Mouse (Mus musculus) neural tube, embryonic 15.5 days (tissue): ENCODE data around the gene Pmpcb. TPM values are rescaled to one million over a fixed set of nuclear protein-coding genes. Genes with fewer than 3 reads are reported as not detected.
A peak's percentile ranks its signal among the peaks of the same experiment; 100 is the strongest.

ENCODE experiments used
- ATAC-seq: fragments of 200-750 bp; cut with Nextera tagmentation; 2 replicates; pipeline ENCODE4 v1.8.0; 2017; ENCODE audit warnings: mild to moderate bottlenecking, moderate TSS enrichment, moderate library complexity; ENCODE audit not compliant: low FRiP score
- H3K27ac ChIP-seq: fragments of 300-500 bp; sonication (generic); replicated peaks from 2 replicates; pipeline ENCODE4 v1.5.1; 2015; ENCODE audit warnings: mild to moderate bottlenecking, inconsistent platforms
- H3K27me3 ChIP-seq: fragments of 300-500 bp; sonication (generic); replicated peaks from 2 replicates; pipeline ENCODE4 v1.6.1; 2015; ENCODE audit warnings: inconsistent platforms
- H3K36me3 ChIP-seq: fragments of 300-500 bp; sonication (generic); 2 replicates; pipeline ENCODE4 v1.6.1; 2015; ENCODE audit warnings: inconsistent platforms
- H3K4me1 ChIP-seq: fragments of 300-500 bp; sonication (generic); 2 replicates; pipeline ENCODE4 v1.6.1; 2015; ENCODE audit warnings: inconsistent platforms
- H3K4me2 ChIP-seq: fragments of 300-500 bp; sonication (generic); 2 replicates; pipeline ENCODE4 v1.6.1; 2015; ENCODE audit warnings: inconsistent platforms, mild to moderate bottlenecking, moderate library complexity
- H3K4me3 ChIP-seq: fragments of 300-500 bp; sonication (generic); replicated peaks from 2 replicates; pipeline ENCODE4 v1.5.1; 2015; ENCODE audit warnings: mild to moderate bottlenecking, inconsistent platforms
- H3K9ac ChIP-seq: fragments of 300-500 bp; sonication (generic); replicated peaks from 2 replicates; pipeline ENCODE4 v1.6.1; 2015; ENCODE audit warnings: mild to moderate bottlenecking, inconsistent platforms
- H3K9me3 ChIP-seq: fragments of 300-500 bp; sonication (generic); replicated peaks from 2 replicates; pipeline ENCODE4 v1.6.1; 2016; ENCODE audit warnings: inconsistent platforms
- WGBS: fragments of 180-500 bp; shearing (Covaris S2); methylation state at CpG from one replicate; pipeline ENCODE4 v1.1.7; 2015; ENCODE audit warnings: mixed read lengths; 5-methylcytosine and 5-hydroxymethylcytosine counted together
- polyA plus RNA-seq: library from polyadenylated mRNA; unstranded; fragments of >200 nt; fragmentation: Nextera tagmentation; extraction: Ambion mirVana; gene quantifications from 2 replicates; pipeline ENCODE4 v1.2.1, GENCODE M21; 2015

Gene Pmpcb
- polyA plus RNA-seq, 1 experiment from 2014 or later, result 68.2 TPM

GRCm38 (mm10) chr5:21735100-21735499 lies 1.8 kb upstream of the Pmpcb start:
- no peak overlapping the region; the same call in 1 of the 2 replicates for H3K4me3 ChIP-seq
- ATAC-seq, result no peak
- H3K4me2 ChIP-seq, result peak overlapping the region; percentile 22; the same call in 1 of the 2 replicates
- H3K9ac ChIP-seq, result no peak overlapping the region
- no peak overlapping the region for H3K27ac ChIP-seq
- peaks cover 14% of the 10 kb centered on the region for H3K36me3 ChIP-seq
- no peaks in the 10 kb centered on the region for H3K9me3 ChIP-seq
- 80% methylated on average over 20 of the region's 20 CpGs for WGBS
- H3K4me1 ChIP-seq, result peaks cover 29% of the 10 kb centered on the region
- H3K27me3 ChIP-seq, result no peaks in the 10 kb centered on the region

GRCm38 (mm10) chr5:21735584-21735983 lies 1.4 kb upstream of the Pmpcb start:
- Histone ChIP-seq H3K9ac (no peak overlapping the region), H3K27me3 (no peaks in the 10 kb centered on the region), H3K4me2 (peak overlapping the region; percentile 22; the same call in 1 of the 2 replicates), H3K27ac (no peak overlapping the region), H3K4me3 (no peak overlapping the region; the same call in 1 of the 2 replicates), H3K9me3 (no peaks in the 10 kb centered on the region), H3K4me1 (peaks cover 29% of the 10 kb centered on the region), H3K36me3 (peaks cover 19% of the 10 kb centered on the region)
- ATAC-seq, result no peak
- WGBS, result 35% methylated on average over 10 of the region's 10 CpGs

GRCm38 (mm10) chr5:21736046-21736445 lies 895 bp upstream of the Pmpcb start:
- Histone ChIP-seq H3K9me3 (no peaks in the 10 kb centered on the region), H3K27me3 (no peaks in the 10 kb centered on the region), H3K9ac (no peak overlapping the region), H3K4me2 (no peak overlapping the region), H3K4me3 (no peak overlapping the region), H3K36me3 (peaks cover 20% of the 10 kb centered on the region), H3K4me1 (peaks cover 29% of the 10 kb centered on the region), H3K27ac (no peak overlapping the region)
- ATAC-seq, result no peak
- WGBS, result 91% methylated on average over 11 of the region's 11 CpGs

- Histone ChIP-seq H3K4me3 (peak overlapping the region; percentile 97), H3K9ac (peak overlapping the region; percentile 94), H3K4me2 (peak overlapping the region; percentile 81), H3K36me3 (peaks cover 34% of the 10 kb centered on the region), H3K4me1 (peaks cover 25% of the 10 kb centered on the region), H3K9me3 (no peaks in the 10 kb centered on the region), H3K27me3 (no peaks in the 10 kb centered on the region), H3K27ac (peak overlapping the region; percentile 88)
- no peak for ATAC-seq
- WGBS, result 26% methylated on average over 10 of the region's 10 CpGs
Measured at GRCm38 (mm10) chr5:21737620-21738019, 679 bp downstream of the Pmpcb start.

GRCm38 (mm10) chr5:21739120-21739519 lies 2.2 kb downstream of the Pmpcb start:
- Histone ChIP-seq H3K9ac (no peak overlapping the region), H3K9me3 (no peaks in the 10 kb centered on the region), H3K4me2 (no peak overlapping the region), H3K27me3 (no peaks in the 10 kb centered on the region), H3K27ac (no peak overlapping the region), H3K36me3 (peaks cover 49% of the 10 kb centered on the region), H3K4me3 (no peak overlapping the region), H3K4me1 (peaks cover 13% of the 10 kb centered on the region)
- ATAC-seq, result no peak
- WGBS, result 92% methylated on average over 11 of the region's 11 CpGs

GRCm38 (mm10) chr5:21739881-21740280 lies 2.9 kb downstream of the Pmpcb start:
- 92% methylated on average over 13 of the region's 13 CpGs for WGBS

GRCm38 (mm10) chr5:21743606-21744005 lies 6.7 kb downstream of the Pmpcb start:
- H3K4me2 ChIP-seq, result no peak overlapping the region
- no peaks in the 10 kb centered on the region for H3K27me3 ChIP-seq
- no peak overlapping the region for H3K4me3 ChIP-seq
- H3K4me1 ChIP-seq, result no peaks in the 10 kb centered on the region
- peaks cover 91% of the 10 kb centered on the region for H3K36me3 ChIP-seq
- H3K9ac ChIP-seq, result no peak overlapping the region
- no peak overlapping the region for H3K27ac ChIP-seq
- WGBS, result 94% methylated on average over 10 of the region's 10 CpGs
- no peak for ATAC-seq
- no peaks in the 10 kb centered on the region for H3K9me3 ChIP-seq

More at GRCm38 (mm10) chr5:21739881-21740280, 2.9 kb downstream of the Pmpcb start:
- H3K9me3 ChIP-seq, result no peaks in the 10 kb centered on the region
- no peak overlapping the region for H3K4me3 ChIP-seq
- peaks cover 13% of the 10 kb centered on the region for H3K4me1 ChIP-seq
- H3K36me3 ChIP-seq, result peaks cover 57% of the 10 kb centered on the region
- no peak for ATAC-seq
- no peaks in the 10 kb centered on the region for H3K27me3 ChIP-seq
- H3K4me2 ChIP-seq, result no peak overlapping the region
- no peak overlapping the region for H3K9ac ChIP-seq
- H3K27ac ChIP-seq, result no peak overlapping the region

- no peak for ATAC-seq
- Histone ChIP-seq H3K36me3 (peaks cover 93% of the 10 kb centered on the region), H3K27me3 (no peaks in the 10 kb centered on the region), H3K27ac (no peak overlapping the region), H3K4me1 (no peaks in the 10 kb centered on the region), H3K4me3 (no peak overlapping the region), H3K9ac (no peak overlapping the region), H3K4me2 (no peak overlapping the region), H3K9me3 (no peaks in the 10 kb centered on the region)
Measured at GRCm38 (mm10) chr5:21744651-21745050, 7.7 kb downstream of the Pmpcb start.

GRCm38 (mm10) chr5:21745966-21746365 lies 9.0 kb downstream of the Pmpcb start:
- Histone ChIP-seq H3K9me3 (no peaks in the 10 kb centered on the region), H3K27ac (no peak overlapping the region), H3K27me3 (no peaks in the 10 kb centered on the region), H3K36me3 (peaks cover 93% of the 10 kb centered on the region), H3K4me3 (no peak overlapping the region), H3K4me1 (no peaks in the 10 kb centered on the region), H3K9ac (no peak overlapping the region), H3K4me2 (no peak overlapping the region)
- no peak for ATAC-seq
- WGBS, result 96% methylated on average over 8 of the region's 8 CpGs

GRCm38 (mm10) chr5:21768506-21768905 lies 31.6 kb downstream of the Pmpcb start:
- 93% methylated on average over 4 of the region's 4 CpGs for WGBS

GRCm38 (mm10) chr5:21769841-21770240 lies 32.9 kb downstream of the Pmpcb start:
- no peak for ATAC-seq
- H3K4me3 ChIP-seq, result no peak overlapping the region
- H3K36me3 ChIP-seq, result peaks cover 64% of the 10 kb centered on the region
- WGBS, result 97% methylated on average over 6 of the region's 6 CpGs
- H3K9ac ChIP-seq, result no peak overlapping the region
- no peaks in the 10 kb centered on the region for H3K27me3 ChIP-seq
- no peak overlapping the region for H3K27ac ChIP-seq
- no peaks in the 10 kb centered on the region for H3K9me3 ChIP-seq
- no peaks in the 10 kb centered on the region for H3K4me1 ChIP-seq
- no peak overlapping the region for H3K4me2 ChIP-seq

More at GRCm38 (mm10) chr5:21768506-21768905, 31.6 kb downstream of the Pmpcb start:
- no peaks in the 10 kb centered on the region for H3K27me3 ChIP-seq
- ATAC-seq, result no peak
- H3K27ac ChIP-seq, result no peak overlapping the region
- H3K36me3 ChIP-seq, result peaks cover 64% of the 10 kb centered on the region
- H3K4me1 ChIP-seq, result no peaks in the 10 kb centered on the region
- no peaks in the 10 kb centered on the region for H3K9me3 ChIP-seq
- no peak overlapping the region for H3K9ac ChIP-seq
- H3K4me2 ChIP-seq, result no peak overlapping the region
- no peak overlapping the region for H3K4me3 ChIP-seq

GRCm38 (mm10) chr5:21776491-21776890 lies 39.5 kb downstream of the Pmpcb start:
- Histone ChIP-seq H3K4me2 (no peak overlapping the region), H3K27ac (no peak overlapping the region), H3K27me3 (no peaks in the 10 kb centered on the region), H3K4me1 (no peaks in the 10 kb centered on the region), H3K9me3 (no peaks in the 10 kb centered on the region), H3K36me3 (peaks cover 65% of the 10 kb centered on the region), H3K4me3 (no peak overlapping the region), H3K9ac (no peak overlapping the region)
- ATAC-seq, result no peak
- 94% methylated on average over 6 of the region's 6 CpGs for WGBS
